Mouse (Mus musculus) heart, embryonic 16.5 days (tissue): ENCODE measurements around the gene Rassf5. TPM values are rescaled to one million over a fixed set of nuclear protein-coding genes. Genes with fewer than 3 reads are reported as not detected.

Source experiments
- ATAC-seq: fragments of 200-750 bp; cut with Nextera tagmentation; replicated peaks from 2 replicates; pipeline ENCODE4 v1.8.0; 2017; ENCODE audit warnings: moderate number of reproducible peaks; ENCODE audit not compliant: insufficient read depth, low FRiP score; ENCODE audit errors: extremely low read depth
- H3K27ac ChIP-seq: fragments of 300-500 bp; sonication (generic); 2 replicates; pipeline ENCODE4 v1.5.1; 2014; ENCODE audit warnings: mild to moderate bottlenecking, low read length, control low read depth, moderate library complexity
- H3K27me3 ChIP-seq: fragments of 300-500 bp; sonication (generic); 2 replicates; pipeline ENCODE4 v1.6.1; 2014; ENCODE audit warnings: low read length, mixed read lengths; ENCODE audit not compliant: control insufficient read depth, insufficient read depth
- H3K36me3 ChIP-seq: fragments of 300-500 bp; sonication (generic); 2 replicates; pipeline ENCODE4 v1.6.1; 2014; ENCODE audit not compliant: control insufficient read depth, insufficient read depth
- H3K4me1 ChIP-seq: fragments of 300-500 bp; sonication (generic); 2 replicates; pipeline ENCODE4 v1.6.1; 2014; ENCODE audit warnings: low read length, mixed read lengths; ENCODE audit not compliant: control insufficient read depth, insufficient read depth
- H3K4me2 ChIP-seq: fragments of 300-500 bp; sonication (generic); 2 replicates; pipeline ENCODE4 v1.6.1; 2014; ENCODE audit warnings: low read depth, mild to moderate bottlenecking, control low read depth, low read length
- H3K4me3 ChIP-seq: fragments of 300-500 bp; sonication (generic); 2 replicates; pipeline ENCODE4 v1.5.1; 2014; ENCODE audit warnings: mild to moderate bottlenecking, control low read depth, low read length
- H3K9ac ChIP-seq: fragments of 300-500 bp; sonication (generic); 2 replicates; pipeline ENCODE4 v1.6.1; 2014; ENCODE audit warnings: low read length, control low read depth
- H3K9me3 ChIP-seq: fragments of 300-500 bp; sonication (generic); replicated peaks from 2 replicates; pipeline ENCODE4 v1.6.1; 2016; ENCODE audit warnings: low read length; ENCODE audit not compliant: control insufficient read depth
- WGBS: fragments of 180-500 bp; shearing (Covaris S2); extraction: QIAGEN DNeasy Blood & Tissue Kit; methylation state at CpG from one replicate; pipeline ENCODE4 v1.1.7; 2014; 5-methylcytosine and 5-hydroxymethylcytosine counted together
- polyA plus RNA-seq: library from polyadenylated mRNA; unstranded; fragments of >200 nt; fragmentation: Nextera tagmentation; extraction: Ambion mirVana; gene quantifications from 2 replicates; pipeline ENCODE4 v1.2.1, GENCODE M21; 2015

Gene Rassf5
- polyA plus RNA-seq, 1 experiment from 2014 or later, result 22.5 TPM

GRCm38 (mm10) chr1:131134231-131134630 is 110.8 kb downstream of the Rassf5 start:
- H3K27ac ChIP-seq, result no peak overlapping the region
- no peak overlapping the region for H3K4me2 ChIP-seq
- 57% methylated on average over 6 of the region's 6 CpGs for WGBS
- no peaks in the 10 kb centered on the region for H3K9me3 ChIP-seq
- H3K4me1 ChIP-seq, result peaks cover 15% of the 10 kb centered on the region
- H3K27me3 ChIP-seq, result no peaks in the 10 kb centered on the region
- H3K36me3 ChIP-seq, result peaks cover 7% of the 10 kb centered on the region; the same call in 1 of the 2 replicates
- no peak overlapping the region for H3K9ac ChIP-seq
- no peak for ATAC-seq
- no peak overlapping the region for H3K4me3 ChIP-seq

Other genes starting within 250 kb of the Rassf5 start
- 0.11 and 0.14 TPM in 2 replicates for gene Il10, start 225.4 kb downstream of the Rassf5 start, polyA plus RNA-seq
- gene Mapkapk2, start 147.4 kb downstream of the Rassf5 start, polyA plus RNA-seq, result 61.4 and 66.8 TPM in 2 replicates
- gene Dyrk3, start 106.9 kb downstream of the Rassf5 start, polyA plus RNA-seq, result 1.8 and 2.1 TPM in 2 replicates
- 48.1 and 50.1 TPM in 2 replicates for gene Eif2d, start 92.1 kb downstream of the Rassf5 start, polyA plus RNA-seq
- 4.0 and 5.0 TPM in 2 replicates for gene Ikbke, start 34.3 kb upstream of the Rassf5 start, polyA plus RNA-seq